Mouse (Mus musculus) liver, embryonic 13.5 days (tissue): ENCODE measurements at regions not wholly inside any gene's neighbourhood (a gene's known extent, or its start where the extent isn't known, plus 50 kb on each side); places are given as distances from the start of the nearest gene placed in this dataset.
A peak's percentile ranks its signal among the peaks of the same experiment; 100 is the strongest.

ENCODE experiments used
- ATAC-seq: fragments of 200-750 bp; cut with Nextera tagmentation; 2 replicates; pipeline ENCODE4 v1.8.0; 2017; ENCODE audit warnings: low read depth, mild to moderate bottlenecking, moderate number of reproducible peaks, moderate library complexity
- DNase-seq: peaks from one replicate; pipeline ENCODE4 v3.0.0; 2022
- H3K27ac ChIP-seq: fragments of 300-500 bp; sonication (generic); 2 replicates; pipeline ENCODE4 v1.5.1; 2015; ENCODE audit warnings: moderate library complexity, mild to moderate bottlenecking, inconsistent platforms
- H3K27me3 ChIP-seq: fragments of 300-500 bp; sonication (generic); 2 replicates; pipeline ENCODE4 v1.6.1; 2015; ENCODE audit warnings: mild to moderate bottlenecking, inconsistent platforms
- H3K36me3 ChIP-seq: fragments of 300-500 bp; sonication (generic); 2 replicates; pipeline ENCODE4 v1.6.1; 2015; ENCODE audit warnings: mild to moderate bottlenecking, inconsistent platforms
- H3K4me1 ChIP-seq: fragments of 300-500 bp; sonication (generic); replicated peaks from 2 replicates; pipeline ENCODE4 v1.6.1; 2015; ENCODE audit warnings: inconsistent platforms
- H3K4me2 ChIP-seq: fragments of 300-500 bp; sonication (generic); 2 replicates; pipeline ENCODE4 v1.6.1; 2015; ENCODE audit warnings: inconsistent platforms, mild to moderate bottlenecking, moderate library complexity
- H3K4me3 ChIP-seq: fragments of 300-500 bp; sonication (generic); replicated peaks from 2 replicates; pipeline ENCODE4 v1.5.1; 2015; ENCODE audit warnings: mild to moderate bottlenecking, inconsistent platforms
- H3K9ac ChIP-seq: fragments of 300-500 bp; sonication (generic); 2 replicates; pipeline ENCODE4 v1.6.1; 2015; ENCODE audit warnings: mild to moderate bottlenecking, inconsistent platforms
- H3K9me3 ChIP-seq: fragments of 300-500 bp; sonication (generic); replicated peaks from 2 replicates; pipeline ENCODE4 v1.6.1; 2016; ENCODE audit warnings: inconsistent platforms
- WGBS: fragments of 180-500 bp; shearing (Covaris S2); methylation state at CpG from one replicate; pipeline ENCODE4 v1.1.7; 2015; ENCODE audit not compliant: insufficient replicate concordance; 5-methylcytosine and 5-hydroxymethylcytosine counted together

DNA sequence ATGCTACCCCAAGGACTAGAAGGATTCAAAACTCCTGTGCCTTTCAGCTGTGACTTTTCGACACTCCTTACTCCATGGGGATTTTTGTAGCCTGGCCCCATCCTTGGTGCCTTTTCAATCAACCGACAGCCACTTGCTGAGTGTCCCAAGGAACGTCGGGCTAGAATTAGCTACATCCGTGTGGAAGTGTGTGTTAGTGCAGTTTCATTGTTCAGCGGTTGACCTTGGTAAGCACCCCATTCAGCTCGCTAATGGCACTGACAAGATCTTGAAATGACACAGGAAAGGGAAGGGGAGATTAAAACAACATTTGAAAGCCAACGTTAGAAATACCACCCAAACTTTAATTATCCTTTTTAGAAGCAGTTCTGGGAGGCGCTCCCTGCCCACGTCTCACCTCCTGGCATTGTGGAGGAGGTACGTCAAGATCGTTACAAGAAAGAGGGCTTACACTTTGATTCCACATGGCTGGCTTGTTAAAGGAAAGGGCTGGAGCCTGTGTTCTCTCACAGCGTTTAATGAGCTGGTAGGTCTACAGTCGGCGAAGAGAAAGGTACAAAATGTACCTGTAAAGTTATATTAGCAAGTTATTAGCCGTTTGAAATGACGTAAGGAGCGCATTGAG, 536.4 kb downstream of the Fam19a2 start:
- Histone ChIP-seq H3K27ac (no peak overlapping the region), H3K36me3 (no peaks in the 10 kb centered on the region), H3K27me3 (no peaks in the 10 kb centered on the region), H3K4me1 (no peaks in the 10 kb centered on the region), H3K9me3 (no peaks in the 10 kb centered on the region), H3K4me3 (no peak overlapping the region), H3K4me2 (no peak overlapping the region), H3K9ac (no peak overlapping the region)
- DNase-seq (no peak), ATAC-seq (no peak)
- 65% methylated on average over 18 of the region's 18 CpGs for WGBS

DNA sequence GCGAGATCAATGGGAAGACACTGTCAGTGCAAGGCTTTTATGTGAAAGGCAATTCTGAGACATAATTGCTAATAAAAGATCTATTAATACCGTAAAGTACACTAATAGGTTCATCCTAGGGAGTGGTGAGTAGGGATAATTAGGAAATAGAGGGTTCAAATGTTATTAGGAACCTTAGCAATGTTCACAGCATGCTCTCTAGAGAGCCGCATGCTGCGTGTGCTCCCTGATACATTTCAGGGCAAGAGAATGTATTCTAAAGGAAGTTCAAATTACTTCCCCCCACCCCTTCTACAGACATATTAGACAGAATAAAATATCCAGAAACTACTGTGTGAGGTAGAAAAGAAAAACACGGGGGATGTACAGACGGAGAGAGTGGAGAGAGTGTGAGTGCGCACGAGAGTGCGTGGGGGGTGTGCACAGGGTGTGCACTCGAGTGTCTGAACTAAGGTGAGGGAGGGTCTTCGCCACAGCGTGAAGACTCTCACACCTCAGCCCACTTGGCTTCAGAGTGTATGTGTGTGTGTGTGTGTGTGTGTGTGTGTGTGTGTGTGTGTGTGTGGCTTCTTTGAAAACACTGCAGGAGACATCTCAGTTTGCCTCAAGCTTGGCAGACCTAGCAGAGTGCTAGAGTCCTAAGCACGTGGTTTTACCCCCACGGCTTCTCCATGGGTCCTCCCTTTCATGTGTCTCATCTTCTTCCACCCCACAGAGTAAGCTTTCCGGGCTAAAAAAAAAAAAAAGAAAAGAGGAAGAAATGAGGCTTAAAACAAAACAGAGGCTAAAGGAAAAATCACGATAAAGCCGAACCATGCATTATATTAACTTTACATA, 537.1 kb downstream of the Fam19a2 start:
- H3K27ac ChIP-seq = no peak overlapping the region
- no peak for DNase-seq
- 70% methylated on average over 17 of the region's 17 CpGs for WGBS

DNA sequence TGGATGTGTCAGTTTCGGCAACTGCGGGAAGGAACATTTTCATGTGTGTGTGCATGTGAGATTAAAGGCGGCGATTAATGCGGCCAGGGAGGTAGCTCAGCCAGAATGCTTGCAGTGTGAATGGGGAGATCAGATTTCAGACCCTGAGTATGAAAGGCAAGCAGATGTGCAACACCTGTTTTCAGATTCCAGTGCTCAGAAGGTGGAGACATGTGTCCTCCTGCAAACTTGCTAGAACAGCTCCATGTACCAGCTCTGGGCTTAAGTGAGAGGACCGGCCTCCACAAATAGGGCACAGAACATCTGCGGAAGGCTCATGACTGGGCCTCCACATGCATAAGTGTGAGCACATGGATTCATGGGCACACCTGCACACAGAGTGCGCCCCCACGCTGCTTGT, 547.1 kb downstream of the Fam19a2 start:
- 76% methylated on average over 9 of the region's 9 CpGs for WGBS
- Histone ChIP-seq H3K9me3 (no peaks in the 10 kb centered on the region), H3K36me3 (no peaks in the 10 kb centered on the region), H3K4me2 (no peak overlapping the region), H3K27me3 (no peaks in the 10 kb centered on the region), H3K4me1 (no peaks in the 10 kb centered on the region), H3K9ac (no peak overlapping the region), H3K4me3 (no peak overlapping the region), H3K27ac (no peak overlapping the region)
- DNase-seq = no peak
- no peak for ATAC-seq

More for the DNA sequence above, 537.1 kb downstream of the Fam19a2 start:
- ATAC-seq = no peak
- Histone ChIP-seq H3K4me2 (no peak overlapping the region), H3K4me3 (no peak overlapping the region), H3K4me1 (no peaks in the 10 kb centered on the region), H3K9ac (no peak overlapping the region), H3K9me3 (no peaks in the 10 kb centered on the region), H3K36me3 (no peaks in the 10 kb centered on the region), H3K27me3 (no peaks in the 10 kb centered on the region)

DNA sequence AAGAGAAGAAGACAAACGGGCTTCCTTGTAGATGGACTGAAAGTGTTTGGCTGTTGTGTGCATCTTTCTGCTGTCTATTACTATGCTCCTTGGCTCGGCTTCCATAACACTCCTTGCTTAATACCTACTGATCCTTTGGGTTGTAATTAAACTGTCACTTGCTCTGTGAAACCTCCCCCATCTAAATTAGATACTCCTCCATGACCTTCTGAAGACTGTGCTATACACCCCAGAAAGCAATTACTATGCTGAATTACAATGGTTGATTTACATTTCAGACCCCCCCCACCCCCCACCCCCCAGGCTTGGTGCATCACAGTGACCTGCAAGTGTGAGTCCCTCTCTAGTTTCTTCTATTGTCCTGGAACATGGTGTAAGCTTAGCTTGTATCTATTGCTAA, 549.3 kb downstream of the Fam19a2 start:
- WGBS = 28% methylated on average over 2 of the region's 2 CpGs
- Histone ChIP-seq H3K9me3 (no peaks in the 10 kb centered on the region), H3K27ac (no peak overlapping the region), H3K27me3 (no peaks in the 10 kb centered on the region), H3K4me1 (no peaks in the 10 kb centered on the region), H3K4me3 (no peak overlapping the region), H3K36me3 (no peaks in the 10 kb centered on the region), H3K9ac (no peak overlapping the region), H3K4me2 (no peak overlapping the region)
- ATAC-seq (no peak), DNase-seq (no peak)

DNA sequence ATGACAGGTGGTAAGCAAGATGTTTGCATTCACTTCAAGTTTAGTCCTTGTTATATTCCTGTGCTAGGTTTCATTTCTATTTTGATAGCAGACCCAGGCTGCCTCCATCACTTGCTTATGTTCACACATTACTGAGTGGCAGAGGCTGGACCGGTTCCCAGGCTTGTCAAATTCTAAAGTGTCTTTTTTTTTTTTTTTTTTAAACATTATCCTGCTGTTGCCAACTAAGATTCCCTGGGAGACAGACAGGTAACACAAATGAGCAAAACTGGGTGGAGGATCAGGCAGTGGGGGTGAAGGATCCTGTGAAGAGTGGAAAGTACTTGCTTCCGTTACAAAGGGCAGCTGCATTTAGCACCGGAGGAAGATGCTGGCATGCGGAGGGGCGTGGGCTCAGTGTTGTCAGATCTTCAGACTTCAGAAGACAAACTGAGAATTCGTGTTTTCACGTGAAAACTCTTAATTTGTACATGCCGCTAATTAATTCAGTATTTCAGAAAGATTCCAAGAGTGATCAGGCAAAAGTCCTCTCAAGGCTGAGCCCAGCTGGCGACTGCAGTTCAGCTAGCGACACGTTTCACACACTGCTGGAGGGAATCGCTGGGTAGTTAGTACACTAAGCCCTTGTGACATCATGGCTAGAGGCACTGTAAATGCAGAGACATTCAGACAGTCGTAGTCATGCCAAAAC, 576.4 kb downstream of the Fam19a2 start:
- Histone ChIP-seq H3K4me1 (no peaks in the 10 kb centered on the region), H3K4me2 (no peak overlapping the region)
- WGBS = 37% methylated on average over 13 of the region's 13 CpGs

DNA sequence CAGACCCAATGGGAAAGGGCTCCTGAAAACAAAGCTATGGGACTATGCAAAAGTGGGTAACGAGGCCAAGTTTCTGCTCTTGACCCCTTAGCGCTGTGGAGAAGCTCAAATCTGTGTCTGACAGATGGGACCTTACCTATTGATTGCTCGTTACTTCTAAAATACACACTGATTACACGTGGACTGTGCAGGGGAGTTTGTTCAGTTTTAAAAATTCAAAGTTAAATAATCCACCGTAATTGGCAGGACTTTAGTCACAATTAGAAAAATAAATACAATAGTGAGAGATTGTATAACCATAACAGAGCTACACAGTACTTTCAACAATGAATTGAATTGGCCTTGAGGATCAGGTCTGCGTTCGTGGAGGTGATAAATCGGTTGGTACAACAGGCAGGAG, 578.3 kb downstream of the Fam19a2 start:
- Histone ChIP-seq H3K4me3 (no peak overlapping the region), H3K36me3 (no peaks in the 10 kb centered on the region), H3K4me1 (no peaks in the 10 kb centered on the region), H3K27ac (no peak overlapping the region), H3K9me3 (no peaks in the 10 kb centered on the region), H3K9ac (no peak overlapping the region), H3K27me3 (no peaks in the 10 kb centered on the region), H3K4me2 (no peak overlapping the region)
- WGBS = 60% methylated on average over 8 of the region's 8 CpGs
- DNase-seq = no peak
- ATAC-seq = no peak

More for the DNA sequence above, 576.4 kb downstream of the Fam19a2 start:
- no peaks in the 10 kb centered on the region for H3K27me3 ChIP-seq
- DNase-seq = no peak
- no peak overlapping the region for H3K9ac ChIP-seq
- no peak overlapping the region for H3K4me3 ChIP-seq
- no peaks in the 10 kb centered on the region for H3K36me3 ChIP-seq
- no peaks in the 10 kb centered on the region for H3K9me3 ChIP-seq
- ATAC-seq = no peak
- H3K27ac ChIP-seq = no peak overlapping the region

DNA sequence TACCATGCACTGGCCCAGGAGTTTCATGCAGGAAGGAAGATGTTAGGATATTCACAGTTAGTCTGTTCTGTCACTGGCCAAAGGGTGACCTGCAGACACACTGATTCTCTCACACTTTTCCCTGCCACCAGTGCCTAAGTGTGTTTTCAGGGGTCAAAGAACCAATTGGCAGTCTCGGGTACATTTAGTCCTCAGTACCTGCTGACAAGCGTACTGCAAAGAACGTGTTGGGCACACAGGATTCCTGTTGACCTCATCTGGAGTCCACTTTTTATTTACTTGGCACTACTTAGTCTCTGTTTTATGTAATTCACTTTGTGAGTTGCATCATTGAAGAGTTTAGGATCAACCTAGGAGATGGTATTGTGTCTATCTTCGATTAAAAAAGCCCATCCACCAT, 579.8 kb downstream of the Fam19a2 start:
- H3K27ac ChIP-seq = no peak overlapping the region
- no peak overlapping the region for H3K9ac ChIP-seq
- no peaks in the 10 kb centered on the region for H3K27me3 ChIP-seq
- no peak overlapping the region for H3K4me3 ChIP-seq
- H3K4me2 ChIP-seq = no peak overlapping the region
- 56% methylated on average over 4 of the region's 4 CpGs for WGBS
- ATAC-seq = no peak
- no peak for DNase-seq
- no peaks in the 10 kb centered on the region for H3K36me3 ChIP-seq
- H3K9me3 ChIP-seq = no peaks in the 10 kb centered on the region; the same call in 1 of the 2 replicates
- no peaks in the 10 kb centered on the region for H3K4me1 ChIP-seq

DNA sequence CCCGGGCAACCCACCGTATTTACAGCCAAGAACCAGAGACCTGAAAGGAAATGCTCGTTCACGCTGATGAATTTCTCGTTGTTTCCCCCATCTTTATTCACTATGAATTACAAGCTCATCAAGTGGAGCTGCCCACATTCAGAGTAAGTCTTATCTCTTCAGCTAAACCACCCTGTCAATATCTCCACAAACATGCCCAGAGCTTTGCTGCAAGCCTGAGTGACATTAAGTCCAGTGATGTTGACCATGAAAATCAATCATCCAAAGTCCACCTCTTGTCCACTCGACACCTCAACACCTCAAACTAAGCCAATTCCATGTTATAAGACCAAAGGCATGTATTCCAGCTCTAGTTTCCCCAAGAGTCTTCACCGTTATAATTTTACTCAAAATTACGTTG, 582.8 kb downstream of the Fam19a2 start:
- Histone ChIP-seq H3K27ac (no peak overlapping the region), H3K4me3 (no peak overlapping the region), H3K36me3 (no peaks in the 10 kb centered on the region), H3K4me2 (no peak overlapping the region), H3K4me1 (no peaks in the 10 kb centered on the region), H3K9me3 (no peaks in the 10 kb centered on the region; the same call in 1 of the 2 replicates), H3K9ac (no peak overlapping the region), H3K27me3 (no peaks in the 10 kb centered on the region)
- DNase-seq = no peak
- 71% methylated on average over 8 of the region's 8 CpGs for WGBS
- ATAC-seq = peak; percentile 59

DNA sequence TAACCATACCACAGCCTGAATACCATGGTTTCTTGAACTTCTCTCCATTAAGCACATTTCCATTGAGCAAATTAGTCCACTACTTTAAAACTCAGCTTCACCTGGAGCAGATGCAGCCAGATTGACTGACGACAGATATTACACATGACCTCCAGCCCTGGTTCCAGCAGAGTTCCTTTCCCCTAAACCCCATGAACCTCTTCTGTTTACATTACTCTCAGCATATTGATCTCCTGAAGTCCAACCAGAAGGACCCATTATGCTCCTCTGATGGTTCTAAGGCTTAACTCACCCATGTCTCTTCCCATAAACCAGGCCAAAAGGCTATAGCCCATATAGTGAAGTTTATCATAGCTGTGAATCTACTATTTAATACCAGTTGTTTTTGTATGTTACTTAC, 584.8 kb downstream of the Fam19a2 start:
- no peak overlapping the region for H3K4me2 ChIP-seq
- no peak overlapping the region for H3K9ac ChIP-seq
- H3K4me3 ChIP-seq = no peak overlapping the region
- H3K4me1 ChIP-seq = no peaks in the 10 kb centered on the region
- ATAC-seq = peak; percentile 48
- no peak for DNase-seq
- no peaks in the 10 kb centered on the region for H3K27me3 ChIP-seq
- no peaks in the 10 kb centered on the region for H3K36me3 ChIP-seq
- 63% methylated on average over 1 of the region's 1 CpGs for WGBS
- no peak overlapping the region for H3K27ac ChIP-seq
- no peaks in the 10 kb centered on the region; the same call in 1 of the 2 replicates for H3K9me3 ChIP-seq

DNA sequence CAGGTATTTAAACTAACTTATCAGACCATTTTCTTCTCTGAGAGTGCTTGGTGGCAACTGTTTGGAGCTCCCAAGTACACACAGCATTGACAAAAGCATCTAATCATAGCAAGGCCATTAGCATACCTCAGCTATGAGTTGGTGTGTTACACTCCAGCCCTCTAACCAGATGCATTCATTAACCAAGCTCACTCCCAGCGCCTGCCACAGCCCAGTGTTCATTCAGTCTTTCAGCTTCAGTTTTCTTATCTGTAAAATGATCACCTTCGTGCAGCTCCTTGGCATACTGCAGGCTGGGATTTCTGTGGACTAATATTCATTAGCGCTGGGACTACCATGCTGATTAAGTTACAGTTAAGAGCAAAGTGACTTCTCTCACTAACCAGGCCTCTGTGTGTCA, 611.7 kb downstream of the Fam19a2 start:
- Histone ChIP-seq H3K4me1 (no peaks in the 10 kb centered on the region), H3K27ac (no peak overlapping the region), H3K9me3 (no peaks in the 10 kb centered on the region), H3K4me3 (no peak overlapping the region), H3K27me3 (no peaks in the 10 kb centered on the region), H3K4me2 (no peak overlapping the region), H3K36me3 (no peaks in the 10 kb centered on the region), H3K9ac (no peak overlapping the region)
- no peak for DNase-seq
- ATAC-seq = no peak
- 54% methylated on average over 3 of the region's 3 CpGs for WGBS

DNA sequence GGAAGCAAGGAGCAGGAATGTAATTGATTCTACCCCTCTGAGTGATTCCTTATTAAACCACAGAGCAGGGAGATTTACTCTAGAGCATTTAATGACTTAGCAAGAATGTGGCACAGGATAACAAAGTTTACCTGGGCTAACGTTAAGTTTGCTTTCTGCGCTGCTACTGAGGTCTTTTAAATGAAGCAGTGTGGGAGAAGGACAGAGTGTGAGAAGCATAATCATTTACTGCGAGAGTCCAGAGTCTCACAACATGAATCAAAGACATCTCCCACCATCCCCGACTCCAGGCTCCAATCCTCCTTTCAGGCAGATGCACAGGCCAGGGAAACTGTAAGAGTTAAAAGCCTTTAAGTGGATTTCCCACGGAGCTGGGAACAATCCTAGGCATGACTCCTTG, 612.1 kb downstream of the Fam19a2 start:
- no peaks in the 10 kb centered on the region for H3K4me1 ChIP-seq
- H3K4me2 ChIP-seq = no peak overlapping the region
- ATAC-seq (no peak), DNase-seq (no peak)
- no peak overlapping the region for H3K4me3 ChIP-seq
- no peaks in the 10 kb centered on the region for H3K27me3 ChIP-seq
- no peaks in the 10 kb centered on the region for H3K36me3 ChIP-seq
- H3K9me3 ChIP-seq = no peaks in the 10 kb centered on the region
- WGBS = 49% methylated on average over 5 of the region's 5 CpGs
- H3K9ac ChIP-seq = no peak overlapping the region
- H3K27ac ChIP-seq = no peak overlapping the region
